In genomic region chr2:163300069-163301060, GRCm38 (mm10) we compare ENCODE assay signal across 9 mouse cellular contexts.
DNase-seq lines count a peak whose midpoint lies in the region; ATAC-seq and TF ChIP-seq lines count a peak whose summit lies in the region.
"Had no signal": no experiment of that assay in that cellular context is flagged by ENCODE, and none has a peak within 500 bp of the region (broad histone marks: within the 10 kb centered on the region; RNA-seq: fewer than 3 reads in every experiment).

No protein-coding gene starts in this region.

- H3K27me3 ChIP-seq in limb, embryonic 14.5 days (ENCODE audit: control insufficient read depth, insufficient read depth, low read length): 0 out of 2 replicates have a peak, but pooled peaks cover 4% of the 10 kb centered on the region

- H3K4me1 ChIP-seq in limb, embryonic 14.5 days (ENCODE audit: control insufficient read depth, insufficient read depth, low read length): peaks cover 15% of the 10 kb centered on the region

- ATAC-seq in limb, embryonic 14.5 days (ENCODE audit: low FRiP score, low read depth): peak; percentile 61; the same call in 1 of the 2 replicates
- no peak for ATAC-seq in activated CD4-positive, CD25-positive, alpha-beta regulatory T cell, adult 4 months
- ATAC-seq in erythroid progenitor cell, adult 5-6 weeks (replicated peaks; ENCODE audit: low FRiP score, poor library complexity, severe bottlenecking): no peak

- H3K4me3 ChIP-seq in limb, embryonic 14.5 days (replicated peaks; ENCODE audit: low read length): no peak overlapping the region
- H3K4me3 ChIP-seq: erythroblast, embryonic 14.5 days had no signal

- no peaks in the 10 kb centered on the region for H3K9me3 ChIP-seq in limb, embryonic 14.5 days (ENCODE audit: control insufficient read depth, low read length)

- peak; percentile 30 for DNase-seq in embryo, embryonic 10 days (ENCODE audit: low spot score)
- DNase-seq in embryo, embryonic 9.5 days (ENCODE audit: extremely low spot score): no peak
- peak; percentile 39 for DNase-seq in ovary, postnatal 14 days (ENCODE audit: low spot score)
- DNase-seq in ovary, postnatal 10 days (ENCODE audit: low spot score): no peak
- peak; percentile 69 for DNase-seq in limb, embryonic 14.5 days (ENCODE audit: low spot score)
- peak; percentile 46 for DNase-seq in retina, postnatal 1 day

- no peaks in the 10 kb centered on the region for H3K36me3 ChIP-seq in limb, embryonic 14.5 days (ENCODE audit: control insufficient read depth, insufficient read depth, low read length)

- 27% methylated on average over 14 of the region's 14 CpGs for WGBS in limb, embryonic 14.5 days

- TF ChIP-seq POLR2A in limb, embryonic 14.5 days (IDR thresholded peaks at IDR 0.05; ENCODE audit: borderline replicate concordance, extremely low read depth, insufficient read depth, insufficient read length): no peak

- no peak overlapping the region for H3K27ac ChIP-seq in limb, embryonic 14.5 days (replicated peaks; ENCODE audit: low read depth, low read length)

- no peak overlapping the region for H3K4me2 ChIP-seq in limb, embryonic 14.5 days (replicated peaks; ENCODE audit: low read depth, low read length, severe bottlenecking)

- H3K9ac ChIP-seq in limb, embryonic 14.5 days (ENCODE audit: low read depth, low read length, severe bottlenecking): no peak overlapping the region

Comparison
In these comparisons a context has a peak if more than half of its experiments do, and no peak if none do; other contexts are left out.
1. DNase-seq: peak in embryo, embryonic 10 days (single experiment), ovary, postnatal 14 days (single experiment), limb, embryonic 14.5 days (single experiment) and retina, postnatal 1 day (single experiment); none in embryo, embryonic 9.5 days (single experiment) and ovary, postnatal 10 days (single experiment).